Mouse (Mus musculus) forebrain, embryonic 14.5 days (tissue): ENCODE measurements around the gene Tpcn1. TPM values are rescaled to one million over a fixed set of nuclear protein-coding genes. Genes with fewer than 3 reads are reported as not detected.

Experiments
- ATAC-seq: fragments of 200-750 bp; cut with Nextera tagmentation; 2 replicates; pipeline ENCODE4 v1.8.0; 2017; ENCODE audit warnings: mild to moderate bottlenecking, moderate library complexity
- DNase-seq: peaks from one replicate; pipeline ENCODE4 v3.0.0-alpha.2; 2015; ENCODE audit warnings: low spot score
- H3K27ac ChIP-seq: fragments of 300-500 bp; sonication (generic); 2 replicates; pipeline ENCODE4 v1.5.1; 2014; ENCODE audit warnings: low read depth, mild to moderate bottlenecking, control low read depth, low read length, moderate library complexity
- H3K27me3 ChIP-seq: fragments of 300-500 bp; sonication (generic); replicated peaks from 2 replicates; pipeline ENCODE4 v1.6.1; 2014; ENCODE audit warnings: low read length, control low read depth, mixed read lengths; ENCODE audit not compliant: control insufficient read depth, insufficient read depth
- H3K36me3 ChIP-seq: fragments of 300-500 bp; sonication (generic); 2 replicates; pipeline ENCODE4 v1.6.1; 2014; ENCODE audit warnings: low read length, control low read depth; ENCODE audit not compliant: control insufficient read depth, insufficient read depth
- H3K4me1 ChIP-seq: fragments of 300-500 bp; sonication (generic); 2 replicates; pipeline ENCODE4 v1.6.1; 2014; ENCODE audit warnings: antibody characterized with exemption, low read length, control low read depth; ENCODE audit not compliant: control insufficient read depth, insufficient read depth
- H3K4me2 ChIP-seq: fragments of 300-500 bp; sonication (generic); 2 replicates; pipeline ENCODE4 v1.6.1; 2014; ENCODE audit warnings: mild to moderate bottlenecking, control low read depth, low read length
- H3K4me3 ChIP-seq: fragments of 300-500 bp; sonication (generic); 2 replicates; pipeline ENCODE4 v1.5.1; 2014; ENCODE audit warnings: low read depth, low read length, control low read depth
- H3K9ac ChIP-seq: fragments of 300-500 bp; sonication (generic); 2 replicates; pipeline ENCODE4 v1.6.1; 2014; ENCODE audit warnings: mild to moderate bottlenecking, low read length, control low read depth, moderate library complexity
- H3K9me3 ChIP-seq: fragments of 300-500 bp; sonication (generic); replicated peaks from 2 replicates; pipeline ENCODE4 v1.6.1; 2016; ENCODE audit warnings: low read length, control low read depth, mixed read lengths; ENCODE audit not compliant: control insufficient read depth
- WGBS: fragments of 180-500 bp; shearing (Covaris S2); extraction: QIAGEN DNeasy Blood & Tissue Kit; methylation state at CpG from one replicate; pipeline ENCODE4 v1.1.7; 2014; 5-methylcytosine and 5-hydroxymethylcytosine counted together
- polyA plus RNA-seq: library from polyadenylated mRNA; unstranded; fragments of >200 nt; fragmentation: Nextera tagmentation; extraction: Ambion mirVana; gene quantifications from 2 replicates; pipeline ENCODE4 v1.2.1, GENCODE M21; 2014

Gene Tpcn1
- polyA plus RNA-seq, 1 experiment from 2014 or later: 10.5 TPM

DNA sequence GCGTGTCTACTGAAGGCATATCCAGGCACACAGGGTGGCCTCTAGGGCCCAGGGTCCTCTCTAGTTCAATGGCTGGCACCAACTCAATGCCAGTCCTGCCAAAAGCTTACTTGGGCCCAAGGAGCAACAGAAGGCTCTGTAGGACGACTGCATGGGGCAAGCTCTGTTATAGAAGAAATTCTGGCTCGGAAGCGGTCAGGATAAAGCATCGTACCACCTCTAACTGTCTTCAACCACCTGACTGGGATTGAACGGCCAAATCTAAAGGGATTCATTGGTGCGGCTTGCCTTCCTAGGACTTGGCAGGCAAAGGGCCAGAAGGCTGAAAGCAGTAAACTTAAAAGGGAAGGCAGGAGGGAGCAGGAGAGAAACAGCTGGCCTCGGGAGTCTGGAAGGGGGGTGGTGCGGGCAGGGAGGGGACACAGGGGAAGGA, 20.1 kb downstream of the Tpcn1 start:
- 30% methylated on average over 9 of the region's 9 CpGs for WGBS
- Histone ChIP-seq H3K9ac (peak overlapping the region; percentile 33), H3K27ac (peak overlapping the region; percentile 92), H3K4me1 (peaks cover 56% of the 10 kb centered on the region), H3K27me3 (no peaks in the 10 kb centered on the region), H3K9me3 (no peaks in the 10 kb centered on the region), H3K36me3 (no peaks in the 10 kb centered on the region), H3K4me2 (0 out of 2 replicates have a peak overlapping the region, but pooled peaks have one; percentile 9), H3K4me3 (no peak overlapping the region)
- DNase-seq (peak; percentile 65), ATAC-seq (0 out of 2 replicates have a peak, but pooled peaks have one; percentile 2)

DNA sequence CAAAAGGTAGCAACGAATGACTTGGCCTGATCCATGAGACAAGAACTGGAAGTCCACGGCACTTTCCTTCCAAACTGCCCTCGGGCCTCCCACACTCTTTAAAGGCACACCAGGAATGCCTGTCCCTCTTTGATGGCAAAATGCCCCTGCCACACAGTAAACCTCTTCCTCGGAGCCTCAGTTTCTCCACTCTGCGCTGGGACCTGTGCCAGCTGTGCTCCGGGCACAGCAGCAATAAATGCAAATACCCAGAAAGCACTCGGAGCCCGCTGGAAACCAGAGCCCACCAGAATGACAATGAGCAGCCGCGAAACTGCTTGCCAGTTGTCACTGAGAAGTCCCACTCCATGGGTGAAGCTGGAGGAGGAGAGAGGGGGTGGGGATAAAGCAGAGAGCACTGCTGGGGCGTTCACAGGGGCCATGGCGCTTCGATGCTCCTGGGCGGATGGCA, 20.7 kb downstream of the Tpcn1 start:
- Histone ChIP-seq H3K27ac (peak overlapping the region; percentile 92), H3K4me1 (peaks cover 60% of the 10 kb centered on the region), H3K4me2 (peak overlapping the region; percentile 9; the same call in 1 of the 2 replicates), H3K27me3 (no peaks in the 10 kb centered on the region), H3K4me3 (no peak overlapping the region), H3K9ac (peak overlapping the region; percentile 33; the same call in 1 of the 2 replicates), H3K36me3 (no peaks in the 10 kb centered on the region), H3K9me3 (no peaks in the 10 kb centered on the region)
- 17% methylated on average over 14 of the region's 14 CpGs for WGBS
- peak; percentile 75 for DNase-seq
- peak; percentile 37 for ATAC-seq

DNA sequence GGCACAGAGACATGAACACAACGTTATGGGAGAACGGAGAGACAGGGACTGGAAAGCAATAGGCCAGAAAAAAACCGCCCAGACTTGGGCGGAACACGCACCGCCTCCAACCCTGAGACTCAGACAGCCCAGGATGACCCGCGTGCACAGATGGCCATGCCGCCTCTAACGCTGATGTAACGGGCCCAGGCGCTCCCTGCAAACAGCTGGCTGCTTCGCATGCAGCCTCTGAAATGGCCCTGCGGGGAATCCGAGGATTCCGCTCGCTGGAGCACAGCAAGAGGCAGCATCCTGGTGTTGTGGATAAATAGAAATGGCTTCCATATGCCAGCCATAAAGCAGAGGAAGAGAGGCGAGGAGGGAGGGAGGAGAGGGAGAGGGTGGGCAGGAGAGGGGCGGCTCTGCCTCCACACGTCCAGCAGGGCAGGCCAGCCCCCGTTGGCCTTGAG, 21.2 kb downstream of the Tpcn1 start:
- peak; percentile 33 for ATAC-seq
- Histone ChIP-seq H3K27ac (peak overlapping the region; percentile 92), H3K9ac (peak overlapping the region; percentile 30; the same call in 1 of the 2 replicates), H3K36me3 (no peaks in the 10 kb centered on the region), H3K27me3 (no peaks in the 10 kb centered on the region), H3K9me3 (no peaks in the 10 kb centered on the region), H3K4me3 (no peak overlapping the region), H3K4me1 (peaks cover 62% of the 10 kb centered on the region), H3K4me2 (peak overlapping the region; percentile 9; the same call in 1 of the 2 replicates)
- peak; percentile 76 for DNase-seq
- 17% methylated on average over 21 of the region's 21 CpGs for WGBS

DNA sequence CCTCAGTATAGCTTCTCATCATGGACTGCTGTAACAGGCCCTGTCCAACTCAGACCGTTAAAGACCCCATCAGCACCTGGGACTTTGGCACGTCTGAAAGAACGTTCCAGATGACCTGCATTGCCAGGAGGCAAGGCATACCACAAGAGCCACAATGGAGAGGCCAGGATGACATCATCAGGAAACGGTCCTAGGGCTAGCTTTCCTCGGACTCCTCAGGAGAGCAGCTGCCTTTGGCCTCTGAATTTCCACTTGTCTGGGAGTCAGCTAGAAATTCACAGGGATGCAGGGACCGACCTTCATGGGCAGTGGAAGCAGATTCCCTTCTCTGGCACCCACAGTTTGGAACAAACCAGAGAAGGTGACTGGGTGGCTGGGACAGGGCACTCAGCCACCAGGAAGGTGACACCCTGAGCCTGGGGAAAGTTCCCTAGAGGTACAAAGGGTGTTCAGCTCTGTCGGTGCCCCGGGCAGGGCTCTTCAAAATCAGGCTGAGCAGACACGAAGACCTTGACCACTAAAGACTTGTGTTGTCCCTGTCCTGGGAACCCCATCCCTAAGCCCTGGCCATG, 21.7 kb downstream of the Tpcn1 start:
- no peaks in the 10 kb centered on the region for H3K9me3 ChIP-seq
- H3K4me3 ChIP-seq: no peak overlapping the region
- WGBS: 32% methylated on average over 9 of the region's 9 CpGs
- peak overlapping the region; percentile 9; the same call in 1 of the 2 replicates for H3K4me2 ChIP-seq
- no peaks in the 10 kb centered on the region for H3K27me3 ChIP-seq
- H3K4me1 ChIP-seq: peaks cover 62% of the 10 kb centered on the region
- peak overlapping the region; percentile 92 for H3K27ac ChIP-seq
- no peaks in the 10 kb centered on the region for H3K36me3 ChIP-seq
- DNase-seq: peak; percentile 51
- peak overlapping the region; percentile 30 for H3K9ac ChIP-seq
- 0 out of 2 replicates have a peak, but pooled peaks have one; percentile 0 for ATAC-seq

DNA sequence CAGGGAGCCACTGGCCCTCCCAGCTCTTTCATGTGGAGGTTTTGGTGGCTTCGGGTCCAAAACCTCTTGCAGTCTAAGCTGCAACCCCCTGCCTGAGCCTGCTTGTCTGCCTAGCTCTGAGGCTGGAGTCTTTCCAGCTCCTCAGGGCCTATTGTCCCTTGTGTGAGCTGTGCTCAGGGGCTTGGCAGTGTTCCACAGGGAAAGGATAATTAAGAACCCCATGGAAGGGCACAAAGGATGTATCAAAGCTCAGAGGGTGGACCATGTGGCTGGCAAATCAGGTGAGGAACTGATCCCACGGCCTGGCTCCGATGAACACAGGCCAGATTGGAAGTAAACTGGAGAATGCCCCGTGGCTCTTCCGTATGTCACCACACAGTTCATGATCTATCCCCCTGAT, 22.4 kb downstream of the Tpcn1 start:
- ATAC-seq: peak; percentile 81
- H3K9ac ChIP-seq: peak overlapping the region; percentile 33
- peak; percentile 97 for DNase-seq
- H3K36me3 ChIP-seq: no peaks in the 10 kb centered on the region
- H3K4me3 ChIP-seq: no peak overlapping the region
- peak overlapping the region; percentile 15 for H3K4me2 ChIP-seq
- H3K27me3 ChIP-seq: no peaks in the 10 kb centered on the region
- H3K4me1 ChIP-seq: peaks cover 63% of the 10 kb centered on the region
- WGBS: 11% methylated on average over 5 of the region's 5 CpGs
- H3K27ac ChIP-seq: peak overlapping the region; percentile 92
- no peaks in the 10 kb centered on the region for H3K9me3 ChIP-seq

DNA sequence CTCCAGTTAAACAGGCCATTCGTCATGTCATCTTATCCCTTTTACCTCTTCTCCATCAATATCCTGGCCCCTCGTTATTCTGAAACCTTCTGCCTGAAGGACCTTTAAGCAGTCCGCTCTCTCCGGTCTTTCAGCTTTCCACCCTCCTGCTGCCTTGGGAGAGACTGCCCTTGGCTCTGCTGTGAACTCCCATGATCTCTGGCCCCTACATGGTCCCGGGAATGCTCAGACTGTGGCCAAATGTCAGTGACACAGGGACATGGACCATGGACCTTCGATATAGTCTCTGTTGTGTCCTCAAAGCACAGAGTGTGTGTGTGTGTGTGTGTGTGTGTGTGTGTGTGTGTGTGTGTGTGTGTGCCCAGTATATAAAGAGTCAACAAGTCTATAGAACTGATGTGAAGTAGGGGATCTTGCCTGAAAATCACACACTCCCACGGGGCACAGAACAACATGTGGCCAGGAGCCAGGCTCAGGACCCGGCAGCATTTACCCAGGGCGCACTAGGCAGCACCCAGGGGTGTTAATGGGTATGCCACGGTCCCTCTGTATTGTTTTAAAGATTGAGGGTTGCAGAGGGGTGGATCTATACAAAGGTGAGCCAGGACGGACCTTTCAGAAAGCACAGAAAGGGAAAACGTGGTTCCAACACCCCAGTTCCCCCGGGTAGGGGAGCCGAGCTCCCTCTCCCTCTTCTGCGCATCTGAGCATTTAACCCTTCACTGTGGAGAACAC, 23.1 kb downstream of the Tpcn1 start:
- Histone ChIP-seq H3K27ac (peak overlapping the region; percentile 92), H3K9ac (peak overlapping the region; percentile 33), H3K9me3 (no peaks in the 10 kb centered on the region), H3K4me1 (peaks cover 63% of the 10 kb centered on the region), H3K36me3 (no peaks in the 10 kb centered on the region), H3K27me3 (no peaks in the 10 kb centered on the region), H3K4me2 (peak overlapping the region; percentile 15), H3K4me3 (no peak overlapping the region)
- DNase-seq (no peak), ATAC-seq (peak; percentile 47)
- WGBS: 15% methylated on average over 15 of the region's 15 CpGs

DNA sequence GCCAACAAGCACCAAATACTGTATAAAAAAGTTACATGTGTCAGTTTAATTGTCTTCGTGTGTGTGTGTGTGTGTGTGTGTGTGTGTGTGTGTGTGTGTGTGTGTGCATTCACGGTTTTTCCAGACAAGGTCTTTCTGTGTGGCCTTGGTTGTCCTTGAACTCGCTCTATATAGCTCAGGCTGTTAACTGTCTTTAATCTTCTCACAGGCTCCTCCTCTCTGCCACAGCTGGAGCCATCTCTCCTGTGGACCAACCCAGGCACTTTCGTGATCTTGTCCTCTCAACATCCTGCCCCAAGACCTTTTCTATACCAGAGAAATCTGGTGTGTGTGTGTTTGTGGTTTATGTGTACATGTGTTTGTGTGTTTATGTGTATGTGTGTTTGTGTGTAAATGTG, 24.6 kb downstream of the Tpcn1 start:
- H3K9ac ChIP-seq: no peak overlapping the region
- H3K4me1 ChIP-seq: peaks cover 55% of the 10 kb centered on the region
- no peaks in the 10 kb centered on the region for H3K27me3 ChIP-seq
- no peaks in the 10 kb centered on the region for H3K9me3 ChIP-seq
- H3K27ac ChIP-seq: no peak overlapping the region; the same call in 1 of the 2 replicates
- H3K36me3 ChIP-seq: no peaks in the 10 kb centered on the region
- H3K4me3 ChIP-seq: no peak overlapping the region
- ATAC-seq (no peak), DNase-seq (no peak)
- H3K4me2 ChIP-seq: no peak overlapping the region
- 60% methylated on average over 4 of the region's 4 CpGs for WGBS

DNA sequence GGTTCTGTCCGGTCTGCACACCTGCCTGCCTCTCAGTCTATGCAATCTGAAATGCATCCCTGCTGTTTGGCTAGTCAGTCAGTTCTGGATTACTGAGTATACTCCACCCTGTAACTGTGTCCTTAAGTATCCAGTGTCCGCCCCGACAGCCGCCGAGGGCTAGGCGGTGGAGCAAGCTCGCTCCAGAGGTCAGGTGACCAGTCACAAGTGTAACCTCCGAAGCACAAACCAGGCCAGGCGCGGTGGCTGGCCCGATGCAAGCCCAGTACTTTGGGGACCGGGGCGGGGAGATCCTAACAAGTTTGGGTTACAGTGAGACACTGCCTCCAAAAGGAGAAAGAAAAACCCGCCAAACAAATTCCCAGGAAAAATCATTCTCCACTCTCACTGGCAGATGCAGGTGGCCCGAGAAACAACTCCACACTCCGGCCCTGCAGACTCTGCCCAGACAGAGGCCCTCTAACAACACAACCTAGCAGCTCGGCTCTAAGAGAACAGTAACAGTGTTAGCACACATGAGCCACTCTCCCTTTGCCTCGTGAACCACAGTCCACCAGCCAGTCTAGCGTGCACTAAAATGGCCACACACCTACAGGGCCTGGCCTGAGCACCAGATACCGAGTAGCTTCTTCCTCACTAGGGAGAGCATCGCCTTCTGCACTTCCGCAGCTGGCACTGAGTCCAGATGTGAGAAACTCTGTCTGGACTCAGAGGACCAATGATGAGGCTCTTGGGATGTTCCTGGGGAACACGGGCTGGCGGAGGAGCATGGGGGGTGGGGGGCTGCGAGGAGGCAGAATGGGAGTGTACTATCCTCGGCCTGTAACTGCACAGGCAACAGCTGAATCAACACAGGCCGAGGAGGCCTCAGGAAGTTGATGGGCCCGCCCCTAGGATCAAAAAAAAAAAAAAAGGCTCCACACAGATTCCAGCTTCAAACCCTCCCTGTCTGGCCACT, 25.2 kb downstream of the Tpcn1 start:
- Histone ChIP-seq H3K4me3 (no peak overlapping the region), H3K36me3 (no peaks in the 10 kb centered on the region), H3K9me3 (no peaks in the 10 kb centered on the region), H3K4me2 (no peak overlapping the region), H3K27ac (peak overlapping the region; percentile 63; the same call in 1 of the 2 replicates), H3K4me1 (peaks cover 48% of the 10 kb centered on the region), H3K9ac (no peak overlapping the region), H3K27me3 (no peaks in the 10 kb centered on the region)
- ATAC-seq (no peak), DNase-seq (no peak)
- 63% methylated on average over 28 of the region's 28 CpGs for WGBS
